Mouse (Mus musculus) lung, postnatal 4 days (tissue): Measurements from ENCODE around the gene Capn9.

ENCODE experiments used
- DNase-seq, 2 experiments: peaks; one replicate each; pipeline ENCODE4 v3.0.0; 2021

The Capn9 gene

DNA sequence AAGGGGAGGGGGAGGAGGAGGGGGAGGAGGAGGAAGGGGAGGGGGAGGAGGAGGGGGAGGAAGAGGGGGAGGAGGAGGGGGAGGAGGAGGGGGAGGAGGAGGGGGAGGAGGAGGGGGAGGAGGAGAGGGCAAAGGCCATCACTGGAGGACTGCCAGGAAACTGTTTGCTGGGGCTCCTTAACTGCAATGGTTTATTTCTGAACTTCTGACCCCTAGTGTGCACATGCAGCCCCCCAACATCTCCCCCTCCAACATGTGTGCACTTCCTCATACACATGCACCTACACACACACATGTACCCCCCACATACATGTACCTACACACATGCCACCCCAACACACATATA lies 3.5 kb upstream of the Capn9 start:
- no peak for DNase-seq

DNA sequence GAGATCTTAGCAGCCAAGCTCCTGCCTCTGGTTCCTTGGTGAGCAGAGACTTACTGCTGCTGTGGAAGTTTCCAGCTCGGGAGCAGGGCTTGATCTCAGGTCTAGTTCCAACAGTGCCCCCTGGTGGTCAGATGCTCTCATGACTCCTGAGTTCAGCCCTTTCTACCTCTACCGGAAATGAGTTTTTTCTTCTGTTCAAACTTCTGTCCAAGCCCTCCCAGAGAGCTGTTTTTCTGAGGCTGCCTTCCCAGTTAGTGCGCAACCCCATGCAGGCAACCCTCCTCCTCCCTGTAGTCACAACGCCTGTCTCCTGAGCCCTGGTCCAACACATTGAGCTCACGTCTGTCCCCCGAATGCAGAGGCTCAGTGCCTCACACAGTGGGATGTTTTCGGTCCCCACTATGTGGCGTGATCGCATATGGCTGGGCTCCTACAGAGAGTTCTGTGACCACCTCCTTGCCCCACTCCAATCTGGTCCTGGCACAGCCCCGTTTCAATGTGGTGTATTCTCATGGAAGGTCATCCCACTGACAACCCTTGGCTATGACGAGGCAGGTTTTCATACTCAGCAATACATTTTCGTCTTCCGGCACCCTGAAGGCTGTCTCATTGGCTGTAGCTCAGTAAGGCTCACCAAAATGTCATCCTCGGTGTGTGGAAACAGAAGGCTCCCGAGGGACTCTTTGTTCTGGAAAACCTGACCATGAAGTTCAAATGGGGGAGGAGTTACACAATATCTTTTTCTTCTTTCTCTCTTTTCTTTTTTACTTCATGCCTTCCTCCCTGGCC lies 2.2 kb upstream of the Capn9 start:
- peak; percentile 89 to 92 for DNase-seq

DNA sequence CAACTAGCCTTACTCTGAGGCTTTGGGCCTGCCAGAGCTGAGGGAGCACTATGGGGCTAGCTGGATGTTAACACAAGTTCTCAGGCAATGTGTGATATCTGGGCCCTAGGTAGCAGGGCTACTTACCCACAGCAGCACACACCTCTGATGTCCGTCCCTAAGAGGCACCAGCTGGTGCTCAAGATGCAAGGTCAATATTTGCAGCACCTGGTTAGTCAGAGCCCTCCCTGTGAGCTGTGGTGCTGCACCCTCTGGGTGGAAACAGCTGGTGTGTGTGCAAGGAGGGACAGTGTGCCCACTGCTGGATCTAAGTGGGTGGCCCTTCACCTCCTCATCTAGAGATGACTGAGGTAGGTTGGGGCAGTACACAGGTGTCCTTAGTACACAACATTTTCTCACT lies 840 bp downstream of the Capn9 start:
- peak in 1 of 2 experiments; percentile 49 for DNase-seq

DNA sequence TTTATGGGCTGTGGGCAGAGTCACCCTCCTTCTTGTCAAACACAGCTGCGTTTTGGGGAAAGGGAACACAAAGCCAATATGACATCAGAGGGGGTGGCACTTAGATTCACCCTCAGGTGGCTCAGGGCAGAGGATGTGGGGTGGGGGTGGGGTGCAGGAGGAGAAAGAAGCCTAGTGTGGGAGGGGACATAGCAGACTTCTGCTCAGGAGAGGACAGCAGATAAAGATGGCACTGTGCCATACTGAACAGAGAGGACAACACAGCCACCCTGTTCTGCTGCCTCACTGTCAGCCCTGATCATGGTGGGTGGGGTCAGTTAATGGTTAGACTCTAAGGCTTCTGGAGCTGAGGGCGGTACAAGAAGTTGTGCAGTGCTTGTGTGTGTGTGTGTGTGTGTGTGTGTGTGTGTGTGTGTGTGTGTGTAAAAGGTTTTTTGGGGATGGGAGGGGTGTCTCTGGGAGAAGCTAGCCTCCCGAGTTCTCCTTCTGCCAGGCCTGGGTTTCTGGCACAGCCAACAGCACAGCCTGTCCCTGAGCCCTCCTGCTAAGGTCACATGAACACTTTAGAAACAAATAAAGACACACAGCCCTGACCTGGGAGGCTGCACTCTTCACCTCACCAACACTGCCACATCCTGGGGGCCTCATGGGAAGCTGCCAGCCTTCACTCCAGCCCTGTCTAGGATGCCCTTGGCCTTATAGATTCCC lies 10.0 kb downstream of the Capn9 start:
- DNase-seq = peak in 1 of 2 experiments; percentile 22

DNA sequence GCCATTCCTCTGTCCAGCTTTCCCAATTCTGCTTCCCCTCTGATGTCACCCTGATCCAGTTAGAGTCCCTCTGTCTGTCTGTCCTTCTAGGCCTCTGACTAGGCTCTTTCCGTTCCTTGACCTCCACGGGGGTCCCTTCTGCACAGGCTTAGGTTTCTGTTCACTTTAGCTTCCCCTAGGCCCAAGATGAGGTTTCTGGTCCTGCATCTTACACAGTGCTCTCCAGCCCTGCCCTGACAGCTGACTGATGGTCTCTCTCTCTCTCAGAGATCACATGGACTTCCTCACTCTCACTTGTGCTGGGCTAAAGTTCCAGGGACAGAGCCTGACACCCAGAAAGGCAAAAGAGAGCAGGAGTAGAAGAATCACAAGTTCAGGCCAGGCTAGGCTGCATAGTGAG lies 10.6 kb downstream of the Capn9 start:
- peak in 1 of 2 experiments; percentile 17 for DNase-seq

DNA sequence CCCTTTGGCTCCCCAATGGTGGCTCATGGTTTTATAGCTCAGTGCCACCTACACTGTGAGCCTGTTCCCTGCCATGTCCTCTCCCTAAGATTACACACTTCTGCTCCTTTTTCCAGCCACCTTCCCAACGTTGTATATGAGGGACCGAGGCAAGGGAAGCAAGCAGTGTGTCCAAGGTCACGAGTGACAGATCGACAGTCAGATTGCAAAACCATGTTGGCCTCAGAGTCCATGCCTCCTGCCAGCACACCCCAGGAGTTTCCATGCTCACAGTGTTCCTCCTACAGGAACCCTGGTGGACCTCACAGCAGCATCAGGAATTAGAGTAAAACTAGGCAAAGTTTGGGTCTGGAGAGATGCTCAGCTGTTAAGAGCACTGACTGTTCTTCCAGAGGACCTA lies 13.5 kb downstream of the Capn9 start:
- DNase-seq = no peak

DNA sequence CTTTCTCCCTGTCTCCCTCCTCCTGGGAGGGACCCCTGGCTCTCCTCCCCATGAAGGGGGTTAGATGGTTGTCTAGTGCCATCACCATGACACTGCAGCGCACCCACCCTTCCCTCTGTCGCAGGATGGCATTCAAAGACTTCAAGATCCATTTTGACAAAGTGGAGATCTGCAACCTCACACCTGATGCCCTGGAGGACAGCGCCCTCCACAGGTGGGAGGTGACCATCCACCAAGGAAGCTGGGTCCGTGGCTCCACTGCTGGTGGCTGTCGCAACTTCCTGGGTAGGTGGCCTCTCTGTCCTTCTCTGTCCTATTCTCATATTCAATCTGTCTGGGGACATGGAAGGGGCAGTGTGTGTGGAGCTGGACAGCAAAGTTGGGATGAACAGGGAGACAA lies 28.2 kb downstream of the Capn9 start:
- peak in 1 of 2 experiments; percentile 19 for DNase-seq

DNA sequence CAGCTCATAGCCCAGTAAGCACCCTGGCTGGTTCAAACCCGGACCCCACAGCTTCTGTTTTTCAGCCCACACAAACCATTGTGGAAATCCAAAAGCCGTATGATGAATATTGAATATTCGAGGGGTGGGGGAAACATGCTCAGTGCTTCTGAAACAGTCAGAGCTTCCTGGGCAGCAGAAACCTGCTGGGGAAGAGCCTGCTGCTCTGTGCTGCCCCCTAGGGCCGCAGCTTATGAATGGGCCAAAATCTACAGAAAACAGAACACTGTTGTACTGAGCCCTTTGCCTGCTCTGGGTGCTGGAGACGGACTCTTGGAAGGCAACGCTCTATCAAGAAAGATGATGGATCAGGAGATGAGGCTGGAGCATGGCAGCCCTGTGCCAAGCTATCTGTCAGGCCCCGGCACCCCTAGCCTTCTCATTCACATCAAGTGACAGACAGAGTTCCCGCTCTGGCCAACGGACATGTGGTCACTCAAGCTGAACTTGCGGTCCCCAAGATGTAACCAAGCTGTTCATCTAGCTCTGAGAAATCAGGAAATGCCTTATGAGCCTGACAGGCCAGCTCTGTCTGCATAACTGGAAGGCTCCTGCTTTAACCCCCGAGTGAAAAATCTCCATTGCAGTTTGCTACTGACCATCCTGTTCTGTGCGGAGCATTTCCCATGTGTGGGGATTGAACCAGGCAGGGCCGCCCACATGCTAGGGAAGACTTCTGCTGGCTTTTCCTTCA lies 32.5 kb downstream of the Capn9 start:
- DNase-seq = peak; percentile 22 to 36

DNA sequence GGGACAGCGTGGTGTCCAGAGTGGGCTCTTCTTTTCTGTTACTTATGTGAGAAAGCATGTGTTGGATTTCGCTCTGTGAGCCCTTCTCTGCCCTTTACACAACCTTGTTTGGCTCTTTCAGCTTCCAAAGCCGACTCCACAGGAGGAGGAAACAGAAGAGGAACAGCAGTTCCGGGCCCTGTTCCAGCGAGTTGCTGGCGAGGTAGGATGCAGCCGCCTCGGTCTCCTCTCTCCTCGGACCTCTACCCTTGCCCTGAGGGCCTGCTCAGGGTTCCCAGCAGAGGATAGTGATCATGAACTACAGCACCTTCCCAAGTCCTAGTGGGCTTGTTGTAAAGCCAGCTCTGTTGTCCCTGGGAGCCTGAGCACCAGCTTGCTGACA lies 33.1 kb downstream of the Capn9 start:
- peak in 1 of 2 experiments; percentile 22 for DNase-seq

DNA sequence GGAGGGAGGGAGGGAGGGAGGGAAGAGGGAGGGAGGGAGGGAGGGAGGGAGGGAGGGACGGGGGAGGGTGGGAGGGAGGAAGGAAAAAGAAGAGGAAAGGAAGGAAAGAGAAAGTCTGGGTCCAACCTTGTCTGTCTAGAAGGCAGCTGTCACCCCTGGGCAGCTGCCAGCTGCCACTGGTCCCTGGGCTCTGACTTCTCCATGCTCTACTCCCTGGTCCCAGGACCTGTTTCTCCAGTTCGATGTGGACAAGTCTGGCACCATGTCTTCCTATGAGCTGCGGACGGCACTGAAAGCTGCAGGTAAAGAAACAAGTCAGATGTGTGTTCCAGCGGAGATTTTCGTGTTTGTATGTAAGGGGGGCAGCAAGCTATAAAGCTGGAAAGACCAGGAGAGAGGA lies 38.4 kb downstream of the Capn9 start:
- DNase-seq = peak in 1 of 2 experiments; percentile 30

DNA sequence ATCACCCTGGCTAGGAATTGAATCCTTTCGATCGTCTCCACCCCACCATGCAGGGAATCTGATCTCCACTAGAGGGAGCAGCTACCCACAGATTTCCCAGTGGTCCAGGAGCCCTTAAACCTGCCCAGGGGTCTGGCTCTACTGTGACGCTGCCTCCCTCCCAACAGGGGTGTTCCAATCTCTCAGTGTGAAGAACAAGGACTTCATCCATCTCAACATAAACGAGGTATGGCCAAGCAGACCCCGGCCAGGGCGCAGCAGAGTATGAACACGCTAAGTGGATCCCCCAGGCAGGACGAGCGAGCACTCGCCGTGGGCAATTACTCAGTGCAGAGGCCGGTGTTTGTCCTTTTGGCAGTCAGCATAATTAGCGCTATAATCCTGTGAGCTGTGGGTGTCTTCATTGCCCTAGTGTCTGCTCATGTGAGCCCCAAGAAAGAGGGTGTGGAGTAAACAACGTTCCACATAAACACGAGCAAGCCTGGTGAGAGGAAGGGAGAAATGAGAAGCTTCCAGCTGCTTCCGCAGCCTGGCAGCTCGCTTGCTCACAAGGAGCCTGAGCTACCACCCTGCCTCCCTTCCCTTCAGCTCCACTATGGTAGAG lies 41.5 kb downstream of the Capn9 start:
- DNase-seq = peak; percentile 65 to 84

DNA sequence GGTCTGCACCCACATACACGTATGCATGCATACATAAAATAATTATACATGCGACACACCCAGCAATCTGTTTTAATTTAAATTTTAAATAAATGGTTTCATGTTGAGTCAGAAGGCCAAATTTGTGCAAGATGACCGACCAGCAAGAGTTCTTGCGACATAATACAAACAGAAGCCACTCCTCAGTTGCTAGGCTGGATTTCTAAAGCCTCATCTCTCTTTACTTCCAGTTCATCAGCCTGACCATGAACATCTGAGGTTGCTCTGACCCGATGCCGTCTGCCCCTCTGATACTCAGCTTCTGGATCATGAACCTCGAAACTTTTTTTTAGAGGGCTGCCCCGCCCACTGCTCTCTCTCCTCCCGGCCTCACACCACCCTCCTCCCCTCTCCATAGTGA lies 42.3 kb downstream of the Capn9 start:
- DNase-seq = peak; percentile 31 to 63

DNA sequence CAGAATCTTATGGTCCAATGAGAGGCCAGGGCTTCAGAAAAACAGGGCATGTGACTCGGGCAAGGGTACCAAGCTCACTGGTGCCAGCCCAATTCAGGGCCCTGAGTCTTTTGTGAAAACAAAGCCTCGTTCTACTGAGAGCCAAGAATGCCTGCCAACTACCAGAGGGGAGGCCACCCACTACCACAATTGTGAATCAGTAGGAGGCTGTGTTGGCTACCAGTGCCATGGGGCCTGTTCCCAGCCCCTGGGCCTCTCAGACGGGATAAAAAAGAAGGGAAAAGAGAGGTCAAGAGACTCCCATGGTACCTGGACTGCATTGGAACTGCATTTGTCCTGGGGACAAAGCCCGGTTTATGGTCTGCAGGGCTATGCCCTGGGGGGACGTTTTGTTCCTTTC lies 45.3 kb downstream of the Capn9 start:
- DNase-seq = no peak

DNA sequence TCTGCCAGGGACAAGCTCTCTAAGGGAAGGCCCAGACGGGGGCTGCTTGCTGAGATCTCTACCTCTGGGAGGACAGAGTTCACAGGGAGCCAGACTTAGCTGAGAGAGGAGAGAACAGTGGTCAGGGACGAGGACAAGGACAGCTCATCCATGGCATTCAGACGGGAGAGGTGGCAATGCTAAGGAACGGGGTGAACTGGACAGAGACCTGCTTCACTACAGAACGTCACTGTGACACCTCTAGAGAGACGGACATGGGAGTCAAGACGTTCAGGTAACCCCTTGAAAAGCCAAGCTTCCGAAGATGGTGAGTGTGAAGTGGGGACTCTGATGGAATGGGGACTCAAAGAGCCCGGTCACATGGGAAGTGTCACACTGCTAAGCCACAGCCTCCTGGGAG lies 50.3 kb downstream of the Capn9 start:
- DNase-seq = no peak

DNA sequence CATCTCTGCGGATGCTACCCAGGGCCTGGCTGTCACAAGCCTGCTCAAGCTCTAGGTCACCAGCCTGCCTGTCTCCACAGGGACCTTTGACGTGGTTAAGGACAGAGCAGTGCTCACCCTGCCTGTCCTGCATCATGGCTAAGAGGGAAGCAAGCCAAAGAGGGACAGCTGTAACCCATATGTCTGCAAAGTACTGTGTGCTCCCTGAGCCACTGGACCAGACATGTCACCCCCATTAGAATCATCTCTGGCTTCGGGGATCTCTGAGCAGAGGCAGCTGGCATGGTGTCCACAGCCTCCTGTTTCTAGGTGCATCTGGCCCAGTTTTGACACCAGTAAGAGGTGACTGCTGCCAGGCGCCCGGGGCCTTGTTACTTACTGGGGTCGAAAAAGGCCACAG lies 54.6 kb downstream of the Capn9 start:
- peak; percentile 40 to 68 for DNase-seq

DNA sequence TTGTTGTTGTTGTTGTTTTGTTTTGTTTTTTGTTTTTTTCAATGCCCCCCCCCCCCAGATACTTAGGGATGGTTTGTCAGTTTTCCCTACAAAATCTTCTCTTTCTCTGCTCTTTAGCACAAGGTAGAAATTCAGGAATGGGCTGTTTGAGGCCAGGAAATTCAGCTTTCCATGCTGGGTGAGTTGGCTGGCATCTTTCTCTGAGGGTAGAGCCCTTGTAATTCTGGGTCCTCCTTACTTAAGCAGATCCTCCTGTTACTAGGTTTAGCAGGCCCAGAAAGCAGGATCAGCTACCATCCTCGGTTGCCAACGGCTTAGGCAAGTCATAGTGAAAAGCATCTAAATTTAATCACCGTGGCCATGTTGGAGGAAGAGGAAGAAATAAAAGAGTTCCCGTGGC lies 55.0 kb downstream of the Capn9 start:
- no peak for DNase-seq

DNA sequence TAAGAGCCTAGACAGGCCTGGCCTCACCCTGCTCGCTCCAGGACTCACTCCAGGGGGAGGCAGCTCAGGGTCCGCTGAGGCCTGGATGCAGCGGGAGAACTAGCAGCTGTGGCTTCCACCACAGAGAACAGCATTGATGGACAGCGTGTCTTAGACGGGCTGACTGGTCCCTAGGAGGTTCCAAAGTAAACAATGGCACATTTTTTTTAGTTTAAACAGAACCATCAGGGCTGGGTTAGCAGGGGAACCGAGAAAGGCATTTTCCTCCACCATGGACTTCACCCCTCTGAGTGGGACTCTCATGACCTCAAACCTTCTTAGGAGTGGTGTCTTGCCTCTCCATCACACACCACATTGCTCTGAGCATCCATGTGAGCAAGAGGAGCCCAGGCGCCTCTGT lies 56.1 kb downstream of the Capn9 start:
- peak; percentile 45 to 82 for DNase-seq

DNA sequence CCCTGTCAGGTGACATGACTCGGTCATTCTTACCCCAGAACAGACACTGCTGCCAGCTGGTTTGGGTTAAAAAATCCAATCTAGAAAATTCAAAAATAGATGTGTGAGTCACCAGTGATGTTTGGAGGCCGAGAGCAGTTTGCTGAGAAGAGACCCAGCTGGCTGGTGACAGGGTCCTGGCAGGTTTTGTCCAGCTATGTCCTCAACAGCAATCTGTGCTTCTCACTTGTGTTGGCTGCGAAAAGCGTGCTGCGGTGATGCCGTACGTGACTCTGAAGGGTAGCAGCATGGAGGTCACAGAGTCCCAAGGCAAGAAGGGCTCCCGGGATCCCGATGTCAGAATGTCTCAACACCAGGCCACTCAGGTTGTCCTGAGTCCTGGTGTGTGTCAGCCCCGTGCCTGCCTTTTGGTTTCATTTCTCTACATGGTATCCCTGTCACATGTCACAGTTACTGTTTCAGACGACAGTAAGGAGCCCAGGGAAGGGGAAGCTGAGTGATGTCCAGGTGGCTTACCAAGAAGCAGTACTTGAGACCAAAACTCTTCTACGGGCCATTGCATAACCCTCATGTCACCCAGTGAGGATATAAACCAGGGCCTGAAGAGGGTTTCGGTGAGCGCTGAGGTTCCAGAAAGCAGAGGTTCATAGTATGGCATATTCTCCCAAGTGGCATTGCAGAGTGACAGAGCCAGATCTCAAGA lies 57.2 kb downstream of the Capn9 start:
- DNase-seq = peak; percentile 79 to 93

DNA sequence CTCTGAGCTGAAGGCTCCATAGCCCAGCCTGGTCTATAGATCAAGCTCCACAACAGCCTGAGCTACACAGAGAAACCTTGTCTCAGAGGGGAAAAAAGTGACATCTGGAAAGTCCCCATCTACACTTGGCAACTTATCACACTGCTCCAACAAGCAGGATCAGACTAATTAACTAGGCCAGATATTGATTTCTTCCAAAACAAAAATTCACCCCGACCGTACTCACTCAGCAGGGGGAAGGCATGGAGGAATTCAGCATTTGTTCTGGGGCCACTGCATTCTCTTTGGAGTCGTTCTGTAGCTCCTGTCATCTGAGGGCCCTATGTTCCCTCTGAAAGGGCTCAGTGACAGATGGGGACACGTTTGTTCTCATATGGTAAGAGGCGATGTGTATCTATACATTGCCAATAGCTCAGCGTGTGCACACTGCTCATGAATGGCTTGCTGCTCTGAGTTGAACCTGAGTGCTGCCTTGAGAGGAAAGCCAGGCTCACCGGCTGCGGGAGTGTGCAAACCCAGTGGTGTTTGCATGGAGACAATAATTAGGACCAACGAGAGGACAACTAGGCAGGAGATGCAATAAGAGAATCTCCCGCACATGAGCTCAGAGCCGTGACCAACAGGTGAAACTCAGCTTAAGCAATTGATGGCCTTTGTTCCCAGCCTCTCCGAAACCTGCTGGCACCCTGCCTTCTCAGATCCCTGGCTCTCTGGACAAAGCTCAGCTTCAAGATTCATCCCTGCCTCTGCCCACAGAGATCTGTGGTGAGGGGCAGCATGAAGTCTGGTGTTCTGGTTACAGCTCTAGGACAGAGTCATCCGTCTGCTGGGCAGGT lies 58.7 kb downstream of the Capn9 start:
- DNase-seq = no peak

DNA sequence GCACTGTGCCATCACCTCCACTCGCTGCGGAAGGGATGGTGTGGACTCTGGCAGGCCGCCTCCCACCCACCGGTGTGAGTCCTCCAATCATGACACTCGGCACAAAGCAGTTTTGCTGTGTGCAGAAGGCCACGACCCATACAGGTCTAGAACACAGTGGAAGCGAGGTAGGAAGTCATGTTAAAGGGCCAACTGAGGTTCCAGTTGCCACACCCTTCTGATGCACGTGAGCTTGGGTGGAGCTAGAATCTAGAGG lies 59.3 kb downstream of the Capn9 start:
- DNase-seq = no peak

DNA sequence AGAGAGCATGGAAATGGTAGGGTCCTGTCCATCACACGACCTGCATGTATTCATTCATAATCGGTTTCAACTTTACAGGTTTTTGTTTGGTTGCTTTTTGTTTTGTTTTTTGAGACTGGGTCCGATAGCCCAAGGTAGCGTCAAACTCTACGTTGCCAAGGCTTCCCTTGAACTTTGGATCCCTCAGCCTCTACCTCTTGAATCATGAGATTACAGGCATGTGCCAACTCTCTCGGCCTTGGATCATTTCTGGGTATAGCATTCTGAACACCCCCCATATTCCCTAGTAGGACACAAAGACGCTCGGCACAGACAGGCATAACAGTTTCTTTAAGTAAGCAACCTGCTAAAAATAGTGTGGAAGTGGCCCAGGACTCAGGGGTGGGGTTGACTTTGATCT lies 65.7 kb downstream of the Capn9 start:
- no peak for DNase-seq
